Mouse (Mus musculus): ENCODE results near the gene Tmem33.

DNA sequence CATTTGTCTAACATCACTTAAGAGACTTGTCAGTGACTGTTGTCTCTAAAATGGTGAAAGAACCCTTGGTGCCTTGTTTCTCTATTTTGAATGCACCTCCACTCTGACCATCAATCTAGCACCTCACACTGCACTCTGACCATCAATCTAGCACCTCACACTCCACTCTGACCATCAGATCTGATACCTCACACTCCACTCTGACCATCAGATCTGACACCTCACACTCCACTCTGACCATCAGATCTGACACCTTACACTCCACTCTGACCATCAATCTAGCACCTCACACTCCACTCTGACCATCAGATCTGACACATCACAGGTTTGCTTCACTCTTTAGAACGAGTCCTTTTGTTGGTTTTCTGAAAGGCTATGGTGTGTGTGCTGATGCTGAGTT lies 63.7 kb downstream of the Tmem33 start:
- TF ChIP-seq CTCF (conservative IDR thresholded peaks at IDR 0.05 in 1 of 2, IDR thresholded peaks at IDR 0.05 in 1 of 2; ENCODE audit: low read depth in 2 of 2, low read length in 2 of 2): no peak
- no peak for TF ChIP-seq ETS1 (conservative IDR thresholded peaks at IDR 0.05; ENCODE audit: low read depth, low read length)
- no peak for TF ChIP-seq ELF1 (IDR thresholded peaks at IDR 0.05; ENCODE audit: low read depth, low read length)

All from CH12.LX (cell line).